Mouse (Mus musculus): ENCODE results near the gene Rad54l. TPM values are rescaled to one million over a fixed set of nuclear protein-coding genes. Genes with fewer than 3 reads are reported as not detected.

Rad54l gene
- 44.8 and 46.5 TPM in 2 replicates for polyA plus RNA-seq (2016; fragmentation: Nextera tagmentation; extraction: Ambion mirVana)

GRCm38 (mm10) chr4:116123602-116124519, at the start of gene Rad54l, which contains the start of gene Pomgnt1:
Gene Rad54l, minus strand, starts transcription at chr4:116123690.
Gene Pomgnt1, plus strand, starts transcription at chr4:116123840.
- peak; percentile 99 for ATAC-seq (ENCODE audit: low FRiP score, low read depth)
- WGBS: 6% methylated on average over 24 of the region's 24 CpGs
- Histone ChIP-seq H3K27ac (replicated peaks) (peak within 1 kb of the TSS; percentile 60; the same call in 1 of the 2 replicates), H3K4me2 (replicated peaks) (peak within 1 kb of the TSS; percentile 78), H3K9ac (replicated peaks) (peak within 1 kb of the TSS; percentile 70), H3K4me1 (peaks cover 21% of the 10 kb centered on the region), H3K27me3 (no peaks in the 10 kb centered on the region), H3K9me3 (no peaks in the 10 kb centered on the region), H3K36me3 (peaks cover 6% of the 10 kb centered on the region; the same call in 1 of the 2 replicates), H3K4me3 (peak within 1 kb of the TSS; percentile 64)

GRCm38 (mm10) chr4:116173072-116173471, 49.6 kb upstream of the Rad54l start, which contains the start of the genes 1700042G07Rik and Gm49337:
Gene 1700042G07Rik, plus strand, starts transcription at chr4:116173372.
Gene Gm49337, plus strand, starts transcription at chr4:116173384.
- no peak within 1 kb of the TSS for H3K4me3 ChIP-seq
- H3K27ac ChIP-seq (replicated peaks): no peak within 1 kb of the TSS
- H3K9me3 ChIP-seq: no peaks in the 10 kb centered on the region
- no peak within 1 kb of the TSS for H3K4me2 ChIP-seq (replicated peaks)
- ATAC-seq (ENCODE audit: low FRiP score, low read depth): no peak
- no peaks in the 10 kb centered on the region for H3K27me3 ChIP-seq
- peaks cover 27% of the 10 kb centered on the region; the same call in 1 of the 2 replicates for H3K4me1 ChIP-seq
- 87% methylated on average over 6 of the region's 6 CpGs for WGBS
- no peak within 1 kb of the TSS for H3K9ac ChIP-seq (replicated peaks)
- H3K36me3 ChIP-seq: no peaks in the 10 kb centered on the region

GRCm38 (mm10) chr4:116169353-116169672, 45.8 kb upstream of the Rad54l start:
- no peak overlapping the region for H3K4me3 ChIP-seq
- H3K4me1 ChIP-seq: peaks cover under 1% of the 10 kb centered on the region; the same call in 1 of the 2 replicates
- H3K36me3 ChIP-seq: no peaks in the 10 kb centered on the region
- no peak overlapping the region for H3K27ac ChIP-seq (replicated peaks)
- no peaks in the 10 kb centered on the region for H3K9me3 ChIP-seq
- WGBS: 72% methylated on average over 3 of the region's 3 CpGs
- no peak overlapping the region for H3K4me2 ChIP-seq (replicated peaks)
- H3K27me3 ChIP-seq: no peaks in the 10 kb centered on the region
- no peak overlapping the region for H3K9ac ChIP-seq (replicated peaks)
- ATAC-seq (ENCODE audit: low FRiP score, low read depth): 0 out of 2 replicates have a peak, but pooled peaks have one; percentile 30

GRCm38 (mm10) chr4:116168617-116169352, 45.3 kb upstream of the Rad54l start:
- ATAC-seq (ENCODE audit: low FRiP score, low read depth): peak; percentile 65; the same call in 1 of the 2 replicates

GRCm38 (mm10) chr4:116167404-116167803, 43.9 kb upstream of the Rad54l start, which contains the start of gene Tspan1:
Gene Tspan1, minus strand, starts transcription at chr4:116167601.
- no peak for ATAC-seq (ENCODE audit: low FRiP score, low read depth)
- WGBS: 36% methylated on average over 7 of the region's 7 CpGs

More at GRCm38 (mm10) chr4:116168617-116169352, 45.3 kb upstream of the Rad54l start:
- Histone ChIP-seq H3K27ac (replicated peaks) (no peak overlapping the region), H3K4me1 (no peaks in the 10 kb centered on the region), H3K27me3 (no peaks in the 10 kb centered on the region), H3K9ac (replicated peaks) (no peak overlapping the region), H3K4me3 (no peak overlapping the region), H3K4me2 (replicated peaks) (no peak overlapping the region), H3K36me3 (no peaks in the 10 kb centered on the region), H3K9me3 (no peaks in the 10 kb centered on the region)
- 83% methylated on average over 7 of the region's 8 CpGs for WGBS

GRCm38 (mm10) chr4:116165708-116166407, 42.4 kb upstream of the Rad54l start:
- no peaks in the 10 kb centered on the region for H3K27me3 ChIP-seq
- no peak overlapping the region for H3K27ac ChIP-seq (replicated peaks)
- no peak overlapping the region for H3K4me2 ChIP-seq (replicated peaks)
- H3K9me3 ChIP-seq: no peaks in the 10 kb centered on the region
- H3K36me3 ChIP-seq: no peaks in the 10 kb centered on the region
- H3K4me3 ChIP-seq: no peak overlapping the region
- WGBS: 79% methylated on average over 8 of the region's 8 CpGs
- H3K4me1 ChIP-seq: no peaks in the 10 kb centered on the region
- no peak for ATAC-seq (ENCODE audit: low FRiP score, low read depth)
- no peak overlapping the region for H3K9ac ChIP-seq (replicated peaks)

More at GRCm38 (mm10) chr4:116167404-116167803, 43.9 kb upstream of the Rad54l start, which contains the start of gene Tspan1:
- Histone ChIP-seq H3K4me1 (no peaks in the 10 kb centered on the region), H3K9me3 (no peaks in the 10 kb centered on the region), H3K4me2 (replicated peaks) (no peak within 1 kb of the TSS), H3K9ac (replicated peaks) (no peak within 1 kb of the TSS), H3K4me3 (no peak within 1 kb of the TSS), H3K27ac (replicated peaks) (no peak within 1 kb of the TSS), H3K27me3 (no peaks in the 10 kb centered on the region), H3K36me3 (no peaks in the 10 kb centered on the region)

GRCm38 (mm10) chr4:116164759-116165554, 41.5 kb upstream of the Rad54l start:
- Histone ChIP-seq H3K9me3 (no peaks in the 10 kb centered on the region), H3K4me3 (no peak overlapping the region), H3K9ac (replicated peaks) (no peak overlapping the region), H3K27ac (replicated peaks) (no peak overlapping the region), H3K4me2 (replicated peaks) (no peak overlapping the region), H3K27me3 (no peaks in the 10 kb centered on the region), H3K4me1 (no peaks in the 10 kb centered on the region), H3K36me3 (peaks cover 7% of the 10 kb centered on the region; the same call in 1 of the 2 replicates)
- 74% methylated on average over 2 of the region's 2 CpGs for WGBS
- ATAC-seq (ENCODE audit: low FRiP score, low read depth): no peak

- H3K4me3 ChIP-seq: no peak overlapping the region
Observed at GRCm38 (mm10) chr4:116162142-116162541, 38.7 kb upstream of the Rad54l start.

GRCm38 (mm10) chr4:116160769-116161168, 37.3 kb upstream of the Rad54l start:
- Histone ChIP-seq H3K4me3 (no peak overlapping the region), H3K4me2 (replicated peaks) (no peak overlapping the region), H3K36me3 (peaks cover 49% of the 10 kb centered on the region), H3K4me1 (no peaks in the 10 kb centered on the region), H3K9me3 (no peaks in the 10 kb centered on the region), H3K9ac (replicated peaks) (no peak overlapping the region), H3K27ac (replicated peaks) (no peak overlapping the region), H3K27me3 (no peaks in the 10 kb centered on the region)
- WGBS: 87% methylated on average over 3 of the region's 3 CpGs
- ATAC-seq (ENCODE audit: low FRiP score, low read depth): no peak

More at GRCm38 (mm10) chr4:116162142-116162541, 38.7 kb upstream of the Rad54l start:
- Histone ChIP-seq H3K36me3 (peaks cover 35% of the 10 kb centered on the region), H3K9me3 (no peaks in the 10 kb centered on the region), H3K27me3 (no peaks in the 10 kb centered on the region), H3K9ac (replicated peaks) (no peak overlapping the region), H3K4me2 (replicated peaks) (no peak overlapping the region), H3K4me1 (no peaks in the 10 kb centered on the region), H3K27ac (replicated peaks) (no peak overlapping the region)
- no peak for ATAC-seq (ENCODE audit: low FRiP score, low read depth)
- 89% methylated on average over 4 of the region's 4 CpGs for WGBS

GRCm38 (mm10) chr4:116159912-116160311, 36.4 kb upstream of the Rad54l start:
- WGBS: 74% methylated on average over 3 of the region's 3 CpGs
- Histone ChIP-seq H3K27me3 (no peaks in the 10 kb centered on the region), H3K4me2 (replicated peaks) (no peak overlapping the region), H3K9me3 (no peaks in the 10 kb centered on the region), H3K4me1 (no peaks in the 10 kb centered on the region), H3K27ac (replicated peaks) (no peak overlapping the region), H3K4me3 (no peak overlapping the region), H3K9ac (replicated peaks) (no peak overlapping the region), H3K36me3 (peaks cover 57% of the 10 kb centered on the region)
- ATAC-seq (ENCODE audit: low FRiP score, low read depth): no peak

GRCm38 (mm10) chr4:116157882-116158281, 34.4 kb upstream of the Rad54l start:
- no peaks in the 10 kb centered on the region for H3K9me3 ChIP-seq
- ATAC-seq (ENCODE audit: low FRiP score, low read depth): no peak
- H3K9ac ChIP-seq (replicated peaks): no peak overlapping the region
- H3K27ac ChIP-seq (replicated peaks): no peak overlapping the region
- no peak overlapping the region for H3K4me3 ChIP-seq
- H3K36me3 ChIP-seq: peaks cover 77% of the 10 kb centered on the region
- no peak overlapping the region for H3K4me2 ChIP-seq (replicated peaks)
- 93% methylated on average over 2 of the region's 2 CpGs for WGBS
- H3K27me3 ChIP-seq: no peaks in the 10 kb centered on the region
- no peaks in the 10 kb centered on the region for H3K4me1 ChIP-seq

Data from midbrain, embryonic 12.5 days (tissue).